Mouse (Mus musculus) liver, embryonic 14.5 days (tissue): ENCODE results near the gene Rbm24. TPM values are rescaled to one million over a fixed set of nuclear protein-coding genes. Genes with fewer than 3 reads are reported as not detected.

Experiments
- ATAC-seq: fragments of 200-750 bp; cut with Nextera tagmentation; 2 replicates; pipeline ENCODE4 v1.8.0; 2017; ENCODE audit warnings: moderate number of reproducible peaks, mild to moderate bottlenecking, moderate library complexity; ENCODE audit not compliant: insufficient read depth
- DNase-seq, 3 experiments: peaks; one replicate each; pipeline ENCODE4 v3.0.0-alpha.2; 2012 to 2013; ENCODE audit warnings: low read depth in 3 of 3, low spot score in 3 of 3
- H3K27ac ChIP-seq: fragments of 300-500 bp; sonication (generic); 2 replicates; pipeline ENCODE4 v1.5.1; 2014; ENCODE audit warnings: moderate library complexity, mild to moderate bottlenecking, control low read depth, inconsistent platforms
- H3K27me3 ChIP-seq: fragments of 300-500 bp; sonication (generic); 2 replicates; pipeline ENCODE4 v1.6.1; 2014; ENCODE audit warnings: mild to moderate bottlenecking, low read length, moderate library complexity; ENCODE audit not compliant: control insufficient read depth, insufficient read depth
- H3K36me3 ChIP-seq: fragments of 300-500 bp; sonication (generic); replicated peaks from 2 replicates; pipeline ENCODE4 v1.6.1; 2014; ENCODE audit warnings: low read depth; ENCODE audit not compliant: control insufficient read depth, insufficient read depth
- H3K4me1 ChIP-seq, 2 experiments: fragments of 200-500 bp in 1 of 2; fragments of 300-500 bp in 1 of 2; sonication (generic) in 1 of 2; replicated peaks; 2 replicates each; pipeline ENCODE4 v1.6.1; 2012 to 2014; ENCODE audit warnings: antibody characterized with exemption in 1 of 2, inconsistent platforms in 1 of 2, low read length in 1 of 2; ENCODE audit not compliant: control insufficient read depth in 2 of 2, insufficient read depth in 2 of 2
- H3K4me2 ChIP-seq: fragments of 300-500 bp; sonication (generic); 2 replicates; pipeline ENCODE4 v1.6.1; 2014; ENCODE audit warnings: low read depth, mild to moderate bottlenecking, control low read depth, moderate library complexity
- H3K4me3 ChIP-seq, 2 experiments: fragments of 200-500 bp in 1 of 2; fragments of 300-500 bp in 1 of 2; sonication (generic) in 1 of 2; 2 replicates each; pipeline ENCODE4 v1.5.1; 2012 to 2014; ENCODE audit warnings: low read depth in 2 of 2, low read length in 2 of 2, mild to moderate bottlenecking in 2 of 2, control low read depth in 1 of 2, inconsistent platforms in 1 of 2, moderate library complexity in 1 of 2; ENCODE audit not compliant: insufficient read depth in 1 of 2
- H3K9ac ChIP-seq: fragments of 300-500 bp; sonication (generic); replicated peaks from 2 replicates; pipeline ENCODE4 v1.6.1; 2014; ENCODE audit warnings: mild to moderate bottlenecking, control low read depth, moderate library complexity
- H3K9me3 ChIP-seq: fragments of 300-500 bp; sonication (generic); 2 replicates; pipeline ENCODE4 v1.6.1; 2016; ENCODE audit warnings: low read length, mixed read lengths; ENCODE audit not compliant: control insufficient read depth
- CTCF ChIP-seq: IDR thresholded peaks from 2 replicates; pipeline ENCODE4 v1.5.1; 2016; ENCODE audit warnings: antibody characterized with exemption, low read depth, control low read depth
- EP300 ChIP-seq: IDR thresholded peaks from 2 replicates; pipeline ENCODE4 v1.6.1; 2016; ENCODE audit warnings: antibody characterized with exemption, low read depth
- WGBS: fragments of 180-500 bp; shearing (Covaris S2); extraction: QIAGEN DNeasy Blood & Tissue Kit; methylation state at CpG from one replicate; pipeline ENCODE4 v1.1.7; 2014; ENCODE audit not compliant: insufficient replicate concordance; 5-methylcytosine and 5-hydroxymethylcytosine counted together
- polyA plus RNA-seq, 2 experiments: library from polyadenylated mRNA; depleted of rRNA in 1 of 2; stranded (reverse) in 1 of 2; unstranded in 1 of 2; fragments of >200 nt; fragmentation: Nextera tagmentation in 1 of 2; extraction: Ambion mirVana in 1 of 2; gene quantifications; 2 replicates each; pipeline versions ENCODE4 v1.2.1 to v1.2.3; 2012 to 2014

Rbm24 gene
- polyA plus RNA-seq, 2 experiments = 0.03 TPM; not detected in 1

- TF ChIP-seq EP300 (no peak), CTCF (no peak)
- Histone ChIP-seq H3K36me3 (no peaks in the 10 kb centered on the region), H3K27ac (no peak overlapping the region), H3K4me2 (no peak overlapping the region), H3K4me1 (no peaks in the 10 kb centered on the region), H3K27me3 (no peaks in the 10 kb centered on the region), H3K9ac (no peak overlapping the region), H3K9me3 (no peaks in the 10 kb centered on the region), H3K4me3 (no peak overlapping the region)
- ATAC-seq (no peak), DNase-seq (no peak)
- WGBS = 69% methylated on average over 22 of the region's 22 CpGs
Measured at GRCm38 (mm10) chr13:46428964-46429363, 10.7 kb downstream of the Rbm24 start.

GRCm38 (mm10) chr13:46429866-46430265 lies 11.6 kb downstream of the Rbm24 start:
- ATAC-seq (no peak), DNase-seq (no peak)
- H3K4me3 ChIP-seq = no peak overlapping the region
- no peaks in the 10 kb centered on the region for H3K36me3 ChIP-seq
- H3K9me3 ChIP-seq = no peaks in the 10 kb centered on the region
- H3K27me3 ChIP-seq = no peaks in the 10 kb centered on the region
- TF ChIP-seq CTCF = no peak
- no peak for TF ChIP-seq EP300
- H3K4me2 ChIP-seq = no peak overlapping the region
- 70% methylated on average over 11 of the region's 11 CpGs for WGBS
- H3K9ac ChIP-seq = no peak overlapping the region
- no peaks in the 10 kb centered on the region for H3K4me1 ChIP-seq
- H3K27ac ChIP-seq = no peak overlapping the region

GRCm38 (mm10) chr13:46433880-46434560 lies 15.8 kb downstream of the Rbm24 start:
- H3K4me1 ChIP-seq = no peaks in the 10 kb centered on the region
- H3K9ac ChIP-seq = no peak overlapping the region
- H3K27me3 ChIP-seq = no peaks in the 10 kb centered on the region
- H3K36me3 ChIP-seq = no peaks in the 10 kb centered on the region
- no peaks in the 10 kb centered on the region for H3K9me3 ChIP-seq
- no peak overlapping the region for H3K27ac ChIP-seq
- no peak overlapping the region for H3K4me2 ChIP-seq
- H3K4me3 ChIP-seq = no peak overlapping the region
- DNase-seq (no peak), ATAC-seq (no peak)
- WGBS = 41% methylated on average over 8 of the region's 8 CpGs
- TF ChIP-seq CTCF (no peak), EP300 (no peak)

GRCm38 (mm10) chr13:46438960-46439359 lies 20.7 kb downstream of the Rbm24 start:
- Histone ChIP-seq H3K36me3 (no peaks in the 10 kb centered on the region), H3K4me1 (peaks cover 0 to 3% of the 10 kb centered on the region in 2 experiments; a peak in 1 of 4 replicates), H3K27me3 (no peaks in the 10 kb centered on the region), H3K4me3 (no peak overlapping the region), H3K9ac (no peak overlapping the region), H3K9me3 (no peaks in the 10 kb centered on the region), H3K4me2 (no peak overlapping the region), H3K27ac (no peak overlapping the region)
- WGBS = 42% methylated on average over 6 of the region's 6 CpGs
- ATAC-seq = no peak
- no peak for DNase-seq
- TF ChIP-seq EP300 = no peak
- no peak for TF ChIP-seq CTCF

GRCm38 (mm10) chr13:46444021-46444420 lies 25.8 kb downstream of the Rbm24 start:
- no peak overlapping the region for H3K27ac ChIP-seq

More at GRCm38 (mm10) chr13:46444021-46444420, 25.8 kb downstream of the Rbm24 start:
- no peaks in the 10 kb centered on the region for H3K27me3 ChIP-seq
- no peak overlapping the region for H3K9ac ChIP-seq
- WGBS = 23% methylated on average over 7 of the region's 7 CpGs
- H3K4me2 ChIP-seq = no peak overlapping the region
- no peaks in the 10 kb centered on the region for H3K36me3 ChIP-seq
- TF ChIP-seq CTCF (no peak), EP300 (peak; percentile 45; the same call in 1 of the 2 replicates)
- ATAC-seq = no peak; the same call in 1 of the 2 replicates
- DNase-seq = peak in 1 of 3 experiments; percentile 6
- H3K9me3 ChIP-seq = no peaks in the 10 kb centered on the region
- peaks cover 0 to 3% of the 10 kb centered on the region in 2 experiments; a peak in 1 of 4 replicates for H3K4me1 ChIP-seq
- no peak overlapping the region for H3K4me3 ChIP-seq
